Mouse (Mus musculus): ENCODE measurements around the gene Mb21d2. TPM values are rescaled to one million over a fixed set of nuclear protein-coding genes. Genes with fewer than 3 reads are reported as not detected.

The Mb21d2 gene
- total and polyA plus RNA-seq, 3 experiments: not detected

GRCm38 (mm10) chr16:28930426-28930825, 953 bp upstream of the Mb21d2 start:
- H3K9ac ChIP-seq (ENCODE audit: control insufficient read depth, low read depth, low read length, poor library complexity, severe bottlenecking): no peak overlapping the region
- no peak for DNase-seq (ENCODE audit: low read depth, low spot score)
- H3K36me3 ChIP-seq (ENCODE audit: control insufficient read depth in 1 of 2, insufficient read depth in 2 of 2, low read length in 2 of 2): no peaks in the 10 kb centered on the region
- H3K4me3 ChIP-seq (ENCODE audit: control insufficient read depth in 1 of 2, insufficient read depth in 1 of 2, low read depth in 2 of 2, low read length in 2 of 2): no peak overlapping the region
- no peaks in the 10 kb centered on the region for H3K4me1 ChIP-seq (ENCODE audit: control insufficient read depth in 1 of 2, insufficient read depth in 2 of 2, low read length in 2 of 2)
- H3K9me3 ChIP-seq (replicated peaks; ENCODE audit: insufficient read depth, low read length): no peaks in the 10 kb centered on the region
- H3K79me2 ChIP-seq (ENCODE audit: control insufficient read depth, insufficient read depth, low read length, poor library complexity): no peaks in the 10 kb centered on the region
- H3K27me3 ChIP-seq (ENCODE audit: control insufficient read depth in 1 of 2, insufficient read depth in 2 of 2, low read length in 2 of 2): no peaks in the 10 kb centered on the region
- no peak for TF ChIP-seq CHD2 (IDR thresholded peaks at IDR 0.05; ENCODE audit: low read length)
- H3K27ac ChIP-seq (ENCODE audit: control insufficient read depth, low read depth, low read length): no peak overlapping the region

DNA sequence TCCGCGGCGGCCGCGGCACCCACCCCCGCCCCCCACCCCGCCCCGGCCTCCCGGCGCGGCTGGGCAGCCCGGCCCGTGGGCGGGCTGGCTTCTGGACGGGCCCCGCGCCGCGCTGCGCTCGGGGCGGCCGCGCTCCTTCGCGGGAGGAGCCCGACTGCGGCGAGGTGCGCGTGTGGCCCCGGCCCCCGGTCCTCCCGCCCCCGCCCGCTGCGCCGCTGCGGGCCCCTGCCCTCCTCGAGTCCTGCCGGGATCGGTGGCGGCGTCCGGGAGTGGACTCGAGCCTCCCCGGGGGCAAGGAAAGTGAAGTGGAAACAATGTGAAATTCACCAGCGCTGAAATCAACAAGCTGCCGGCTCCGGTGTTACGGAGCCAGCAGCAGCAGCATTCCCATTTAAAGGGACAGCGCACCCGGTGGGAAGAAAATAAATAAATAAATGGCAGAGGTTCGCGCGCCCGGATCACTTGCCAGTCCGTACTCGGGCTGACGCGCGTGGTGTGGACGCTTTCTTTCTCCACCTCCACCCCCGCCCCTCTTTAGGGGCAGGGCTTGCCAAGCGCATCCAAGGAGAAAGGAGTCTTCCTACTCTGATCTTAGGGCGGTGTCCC, 316 bp upstream of the Mb21d2 start:
- H3K4me3 ChIP-seq (ENCODE audit: control insufficient read depth in 1 of 2, insufficient read depth in 1 of 2, low read depth in 2 of 2, low read length in 2 of 2): no peak overlapping the region
- H3K27ac ChIP-seq (ENCODE audit: control insufficient read depth, low read depth, low read length): no peak overlapping the region
- H3K27me3 ChIP-seq (ENCODE audit: control insufficient read depth in 1 of 2, insufficient read depth in 2 of 2, low read length in 2 of 2): no peaks in the 10 kb centered on the region; a peak in 1 of 4 replicates
- H3K9ac ChIP-seq (ENCODE audit: control insufficient read depth, low read depth, low read length, poor library complexity, severe bottlenecking): no peak overlapping the region
- H3K36me3 ChIP-seq (ENCODE audit: control insufficient read depth in 1 of 2, insufficient read depth in 2 of 2, low read length in 2 of 2): no peaks in the 10 kb centered on the region
- no peak for DNase-seq (ENCODE audit: low read depth, low spot score)
- no peaks in the 10 kb centered on the region for H3K79me2 ChIP-seq (ENCODE audit: control insufficient read depth, insufficient read depth, low read length, poor library complexity)
- H3K9me3 ChIP-seq (replicated peaks; ENCODE audit: insufficient read depth, low read length): no peaks in the 10 kb centered on the region
- H3K4me1 ChIP-seq (ENCODE audit: control insufficient read depth in 1 of 2, insufficient read depth in 2 of 2, low read length in 2 of 2): no peaks in the 10 kb centered on the region
- no peak for TF ChIP-seq E2F4 (IDR thresholded peaks at IDR 0.05; ENCODE audit: borderline replicate concordance, low read depth, low read length)
- TF ChIP-seq JUND (IDR thresholded peaks at IDR 0.05; ENCODE audit: low read depth, low read length): no peak

DNA sequence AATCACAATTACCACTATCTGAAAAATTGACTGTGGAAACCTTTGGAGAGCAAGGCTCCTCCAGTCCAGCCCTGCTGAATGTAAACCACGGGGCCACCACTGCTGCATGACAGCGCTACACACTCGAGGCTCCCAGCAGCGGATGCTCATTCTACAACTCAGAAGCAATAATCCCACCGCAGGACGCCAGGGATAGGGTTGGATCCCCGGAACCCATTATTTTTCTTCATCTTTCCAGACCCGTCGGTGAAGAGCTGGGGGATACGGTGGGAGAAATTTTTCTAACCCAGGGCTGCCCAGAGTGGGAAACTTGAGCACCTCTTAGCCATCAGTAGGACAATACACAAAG, 1.0 kb downstream of the Mb21d2 start:
- Histone ChIP-seq H3K4me3 (ENCODE audit: control insufficient read depth in 1 of 2, insufficient read depth in 1 of 2, low read depth in 2 of 2, low read length in 2 of 2) (no peak overlapping the region), H3K9me3 (replicated peaks; ENCODE audit: insufficient read depth, low read length) (no peaks in the 10 kb centered on the region), H3K79me2 (ENCODE audit: control insufficient read depth, insufficient read depth, low read length, poor library complexity) (no peaks in the 10 kb centered on the region), H3K27ac (ENCODE audit: control insufficient read depth, low read depth, low read length) (no peak overlapping the region), H3K27me3 (ENCODE audit: control insufficient read depth in 1 of 2, insufficient read depth in 2 of 2, low read length in 2 of 2) (no peaks in the 10 kb centered on the region; a peak in 1 of 4 replicates), H3K9ac (ENCODE audit: control insufficient read depth, low read depth, low read length, poor library complexity, severe bottlenecking) (no peak overlapping the region), H3K36me3 (ENCODE audit: control insufficient read depth in 1 of 2, insufficient read depth in 2 of 2, low read length in 2 of 2) (no peaks in the 10 kb centered on the region), H3K4me1 (ENCODE audit: control insufficient read depth in 1 of 2, insufficient read depth in 2 of 2, low read length in 2 of 2) (no peaks in the 10 kb centered on the region)
- DNase-seq (ENCODE audit: low read depth, low spot score): no peak
- TF ChIP-seq NELFE (IDR thresholded peaks at IDR 0.05; ENCODE audit: low read depth, low read length): no peak
- no peak for TF ChIP-seq RCOR1 (IDR thresholded peaks at IDR 0.05; ENCODE audit: low read depth, low read length)
- no peak for TF ChIP-seq MAZ (IDR thresholded peaks at IDR 0.05; ENCODE audit: low read depth, low read length)
- TF ChIP-seq MAFK (IDR thresholded peaks at IDR 0.05; ENCODE audit: borderline replicate concordance, low read depth, low read length): no peak
- no peak for TF ChIP-seq CHD1 (IDR thresholded peaks at IDR 0.05; ENCODE audit: low read depth, low read length)
- TF ChIP-seq ZC3H11A (IDR thresholded peaks at IDR 0.05; ENCODE audit: low read depth, low read length): no peak
- TF ChIP-seq MXI1 (IDR thresholded peaks at IDR 0.05; ENCODE audit: low read depth, low read length): no peak
- no peak for TF ChIP-seq MYB (IDR thresholded peaks at IDR 0.05; ENCODE audit: low read depth, low read length)
- TF ChIP-seq SIN3A (IDR thresholded peaks at IDR 0.05; ENCODE audit: low read length): no peak
- TF ChIP-seq CTCF (IDR thresholded peaks at IDR 0.05 in 2 of 3, conservative IDR thresholded peaks at IDR 0.05 in 1 of 3; ENCODE audit: control insufficient read depth in 1 of 3, insufficient read depth in 1 of 3, low read depth in 2 of 3, low read length in 3 of 3, poor library complexity in 1 of 3, severe bottlenecking in 1 of 3): no peak
- no peak for TF ChIP-seq ZKSCAN1 (IDR thresholded peaks at IDR 0.05; ENCODE audit: low read depth, low read length)
- TF ChIP-seq HCFC1 (IDR thresholded peaks at IDR 0.05; ENCODE audit: low read depth, low read length): no peak
- no peak for TF ChIP-seq ELF1 (IDR thresholded peaks at IDR 0.05; ENCODE audit: low read depth, low read length)
- no peak for TF ChIP-seq CHD2 (IDR thresholded peaks at IDR 0.05; ENCODE audit: low read length)
- TF ChIP-seq GATA1 (IDR thresholded peaks at IDR 0.05; ENCODE audit: low read depth, low read length): no peak
- TF ChIP-seq POLR2AphosphoS2 (IDR thresholded peaks at IDR 0.05; ENCODE audit: low read length): no peak
- TF ChIP-seq POLR2AphosphoS5 (IDR thresholded peaks at IDR 0.05; ENCODE audit: borderline replicate concordance, low read depth, low read length): no peak
- no peak for TF ChIP-seq JUND (IDR thresholded peaks at IDR 0.05; ENCODE audit: low read depth, low read length)
- no peak for TF ChIP-seq RAD21 (IDR thresholded peaks at IDR 0.05; ENCODE audit: low read depth, low read length)
